Mouse (Mus musculus) liver, embryonic 12.5 days (tissue): Measurements from ENCODE around the gene Smco3. TPM values are rescaled to one million over a fixed set of nuclear protein-coding genes. Genes with fewer than 3 reads are reported as not detected.
A peak's percentile ranks its signal among the peaks of the same experiment; 100 is the strongest.

Source experiments
- ATAC-seq: fragments of 200-750 bp; cut with Nextera tagmentation; 2 replicates; pipeline ENCODE4 v1.8.0; 2017; ENCODE audit warnings: moderate number of reproducible peaks, mild to moderate bottlenecking, moderate library complexity
- H3K27ac ChIP-seq: fragments of 300-500 bp; sonication (generic); 2 replicates; pipeline ENCODE4 v1.5.1; 2016; ENCODE audit warnings: mild to moderate bottlenecking
- H3K27me3 ChIP-seq: fragments of 300-500 bp; sonication (generic); replicated peaks from 2 replicates; pipeline ENCODE4 v1.6.1; 2016; ENCODE audit warnings: mild to moderate bottlenecking, moderate library complexity
- H3K36me3 ChIP-seq: fragments of 300-500 bp; sonication (generic); 2 replicates; pipeline ENCODE4 v1.6.1; 2016; ENCODE audit warnings: mild to moderate bottlenecking, moderate library complexity
- H3K4me1 ChIP-seq: fragments of 300-500 bp; sonication (generic); 2 replicates; pipeline ENCODE4 v1.6.1; 2016
- H3K4me2 ChIP-seq: fragments of 300-500 bp; sonication (generic); 2 replicates; pipeline ENCODE4 v1.6.1; 2016; ENCODE audit warnings: mild to moderate bottlenecking, moderate library complexity
- H3K4me3 ChIP-seq: fragments of 300-500 bp; sonication (generic); 2 replicates; pipeline ENCODE4 v1.5.1; 2016; ENCODE audit warnings: mild to moderate bottlenecking, moderate library complexity
- H3K9ac ChIP-seq: fragments of 300-500 bp; sonication (generic); 2 replicates; pipeline ENCODE4 v1.6.1; 2016; ENCODE audit warnings: mild to moderate bottlenecking, moderate library complexity
- H3K9me3 ChIP-seq: fragments of 300-500 bp; sonication (generic); replicated peaks from 2 replicates; pipeline ENCODE4 v1.6.1; 2016; ENCODE audit warnings: mild to moderate bottlenecking, moderate library complexity
- WGBS: fragments of 180-500 bp; shearing (Covaris S2); methylation state at CpG from one replicate; pipeline ENCODE4 v1.1.7; 2016; ENCODE audit not compliant: insufficient replicate concordance; 5-methylcytosine and 5-hydroxymethylcytosine counted together
- polyA plus RNA-seq: library from polyadenylated mRNA; unstranded; fragments of >200 nt; fragmentation: Nextera tagmentation; extraction: Ambion mirVana; gene quantifications from 2 replicates; pipeline ENCODE4 v1.2.1, GENCODE M21; 2016

The Smco3 gene
- polyA plus RNA-seq, 1 experiment from 2014 or later: not detected

- WGBS: 74% methylated on average over 5 of the region's 5 CpGs
- H3K4me1 ChIP-seq: peaks cover 46% of the 10 kb centered on the region
- no peak overlapping the region for H3K4me2 ChIP-seq
- no peak for ATAC-seq
- H3K9me3 ChIP-seq: no peaks in the 10 kb centered on the region
- peaks cover 48% of the 10 kb centered on the region for H3K36me3 ChIP-seq
- no peaks in the 10 kb centered on the region for H3K27me3 ChIP-seq
- H3K4me3 ChIP-seq: no peak overlapping the region
- H3K27ac ChIP-seq: no peak overlapping the region
- H3K9ac ChIP-seq: no peak overlapping the region
Measured at GRCm38 (mm10) chr6:136845706-136846480, 10.6 kb upstream of the Smco3 start.

- H3K4me3 ChIP-seq: no peak overlapping the region
- H3K9ac ChIP-seq: no peak overlapping the region
- H3K36me3 ChIP-seq: peaks cover 38% of the 10 kb centered on the region
- H3K27ac ChIP-seq: no peak overlapping the region
- 75% methylated on average over 2 of the region's 2 CpGs for WGBS
- peaks cover 36% of the 10 kb centered on the region for H3K4me1 ChIP-seq
- no peak overlapping the region for H3K4me2 ChIP-seq
- no peaks in the 10 kb centered on the region for H3K27me3 ChIP-seq
- no peaks in the 10 kb centered on the region for H3K9me3 ChIP-seq
- no peak for ATAC-seq
Measured at GRCm38 (mm10) chr6:136844903-136845302, 9.7 kb upstream of the Smco3 start.

- Histone ChIP-seq H3K27me3 (peaks cover 23% of the 10 kb centered on the region), H3K9ac (no peak overlapping the region), H3K4me3 (no peak overlapping the region), H3K4me1 (peaks cover 6% of the 10 kb centered on the region), H3K4me2 (no peak overlapping the region), H3K36me3 (no peaks in the 10 kb centered on the region), H3K9me3 (no peaks in the 10 kb centered on the region), H3K27ac (no peak overlapping the region)
- ATAC-seq: no peak
- 57% methylated on average over 3 of the region's 3 CpGs for WGBS
Measured at GRCm38 (mm10) chr6:136837323-136837722, 2.1 kb upstream of the Smco3 start.

- Histone ChIP-seq H3K9ac (no peak overlapping the region), H3K4me2 (no peak overlapping the region), H3K4me1 (peaks cover 11% of the 10 kb centered on the region), H3K4me3 (no peak overlapping the region), H3K9me3 (no peaks in the 10 kb centered on the region), H3K27me3 (peaks cover 21% of the 10 kb centered on the region), H3K27ac (no peak overlapping the region), H3K36me3 (no peaks in the 10 kb centered on the region)
- WGBS: 27% methylated on average over 5 of the region's 5 CpGs
- no peak for ATAC-seq
Measured at GRCm38 (mm10) chr6:136831712-136832111, 3.5 kb downstream of the Smco3 start.

GRCm38 (mm10) chr6:136828681-136829080, 6.6 kb downstream of the Smco3 start:
- Histone ChIP-seq H3K4me2 (peak overlapping the region; percentile 70), H3K4me3 (peak overlapping the region; percentile 97), H3K36me3 (peaks cover 22% of the 10 kb centered on the region), H3K27me3 (0 out of 2 replicates have a peak, but pooled peaks cover 3% of the 10 kb centered on the region), H3K27ac (peak overlapping the region; percentile 69), H3K9ac (peak overlapping the region; percentile 50), H3K9me3 (no peaks in the 10 kb centered on the region), H3K4me1 (peaks cover 16% of the 10 kb centered on the region)
- WGBS: 28% methylated on average over 4 of the region's 4 CpGs
- no peak for ATAC-seq

- peak within 1 kb of the TSS; percentile 97 for H3K4me3 ChIP-seq
- H3K27me3 ChIP-seq: 0 out of 2 replicates have a peak, but pooled peaks cover 3% of the 10 kb centered on the region
- peaks cover 16% of the 10 kb centered on the region for H3K4me1 ChIP-seq
- H3K9ac ChIP-seq: peak within 1 kb of the TSS; percentile 98
- under 1% methylated on average over 45 of the region's 45 CpGs for WGBS
- H3K36me3 ChIP-seq: peaks cover 25% of the 10 kb centered on the region
- peak within 1 kb of the TSS; percentile 87 for H3K27ac ChIP-seq
- ATAC-seq: peak; percentile 100
- peak within 1 kb of the TSS; percentile 87 for H3K4me2 ChIP-seq
- no peaks in the 10 kb centered on the region for H3K9me3 ChIP-seq
Measured at GRCm38 (mm10) chr6:136827881-136828561, 7.2 kb downstream of the Smco3 start, which contains the start of gene Wbp11. Gene Wbp11, minus strand, starts transcription at chr6:136828233.

- Histone ChIP-seq H3K4me3 (peak within 1 kb of the TSS; percentile 97), H3K27me3 (0 out of 2 replicates have a peak, but pooled peaks cover 3% of the 10 kb centered on the region), H3K9ac (peak within 1 kb of the TSS; percentile 98), H3K4me2 (peak within 1 kb of the TSS; percentile 87), H3K27ac (peak within 1 kb of the TSS; percentile 87), H3K9me3 (no peaks in the 10 kb centered on the region), H3K36me3 (peaks cover 30% of the 10 kb centered on the region), H3K4me1 (peaks cover 16% of the 10 kb centered on the region)
- ATAC-seq: peak; percentile 35; the same call in 1 of the 2 replicates
- WGBS: under 1% methylated on average over 34 of the region's 34 CpGs
Measured at GRCm38 (mm10) chr6:136827516-136827880, 7.8 kb downstream of the Smco3 start, which contains the start of gene BC049715. Gene BC049715, plus strand, starts transcription at chr6:136827626.

- Histone ChIP-seq H3K4me3 (peak overlapping the region; percentile 97), H3K36me3 (peaks cover 34% of the 10 kb centered on the region), H3K4me1 (peaks cover 16% of the 10 kb centered on the region), H3K27me3 (0 out of 2 replicates have a peak, but pooled peaks cover 3% of the 10 kb centered on the region), H3K4me2 (peak overlapping the region; percentile 87), H3K9me3 (no peaks in the 10 kb centered on the region), H3K9ac (peak overlapping the region; percentile 98), H3K27ac (peak overlapping the region; percentile 87)
- 4% methylated on average over 7 of the region's 7 CpGs for WGBS
- no peak for ATAC-seq
Measured at GRCm38 (mm10) chr6:136827116-136827515, 8.1 kb downstream of the Smco3 start.

- H3K4me2 ChIP-seq: no peak overlapping the region
- ATAC-seq: no peak
- no peak overlapping the region for H3K9ac ChIP-seq
- no peaks in the 10 kb centered on the region for H3K27me3 ChIP-seq
- H3K36me3 ChIP-seq: peaks cover 55% of the 10 kb centered on the region
- no peak overlapping the region for H3K4me3 ChIP-seq
- no peak overlapping the region for H3K27ac ChIP-seq
- peaks cover 16% of the 10 kb centered on the region for H3K4me1 ChIP-seq
- no peaks in the 10 kb centered on the region for H3K9me3 ChIP-seq
- 91% methylated on average over 8 of the region's 8 CpGs for WGBS
Measured at GRCm38 (mm10) chr6:136824987-136825386, 10.3 kb downstream of the Smco3 start.

GRCm38 (mm10) chr6:136821086-136821485, 14.2 kb downstream of the Smco3 start:
- Histone ChIP-seq H3K36me3 (peaks cover 94% of the 10 kb centered on the region), H3K4me2 (no peak overlapping the region), H3K4me3 (no peak overlapping the region), H3K9me3 (no peaks in the 10 kb centered on the region), H3K9ac (no peak overlapping the region), H3K27ac (no peak overlapping the region), H3K27me3 (no peaks in the 10 kb centered on the region), H3K4me1 (no peaks in the 10 kb centered on the region)
- 89% methylated on average over 18 of the region's 18 CpGs for WGBS
- 0 out of 2 replicates have a peak, but pooled peaks have one; percentile 28 for ATAC-seq

GRCm38 (mm10) chr6:136820381-136820780, 14.9 kb downstream of the Smco3 start:
- Histone ChIP-seq H3K9ac (no peak overlapping the region), H3K9me3 (no peaks in the 10 kb centered on the region), H3K27me3 (no peaks in the 10 kb centered on the region), H3K4me1 (no peaks in the 10 kb centered on the region), H3K4me3 (no peak overlapping the region), H3K27ac (no peak overlapping the region), H3K36me3 (peaks cover 96% of the 10 kb centered on the region), H3K4me2 (no peak overlapping the region)
- WGBS: 92% methylated on average over 21 of the region's 21 CpGs
- peak; percentile 36; the same call in 1 of the 2 replicates for ATAC-seq

- H3K27me3 ChIP-seq: no peaks in the 10 kb centered on the region
- no peak overlapping the region for H3K4me3 ChIP-seq
- no peaks in the 10 kb centered on the region for H3K4me1 ChIP-seq
- no peak overlapping the region for H3K27ac ChIP-seq
- 89% methylated on average over 3 of the region's 3 CpGs for WGBS
- no peak for ATAC-seq
- H3K9ac ChIP-seq: no peak overlapping the region
- no peaks in the 10 kb centered on the region for H3K9me3 ChIP-seq
- H3K4me2 ChIP-seq: no peak overlapping the region
- peaks cover 99% of the 10 kb centered on the region for H3K36me3 ChIP-seq
Measured at GRCm38 (mm10) chr6:136817549-136817948, 17.7 kb downstream of the Smco3 start.
